In genomic region chr16:32682194-32682593, GRCm38 (mm10) we compare ENCODE assay signal across 8 mouse cellular contexts. TPM values are rescaled to one million over a fixed set of nuclear protein-coding genes. Genes with fewer than 3 reads are reported as not detected.
DNase-seq lines count a peak whose midpoint lies in the region; ATAC-seq and TF ChIP-seq lines count a peak whose summit lies in the region.
"Had no signal": no experiment of that assay in that cellular context is flagged by ENCODE, and none has a peak within 500 bp of the region (broad histone marks: within the 10 kb centered on the region; RNA-seq: fewer than 3 reads in every experiment).

No protein-coding gene starts in this region.

- no peaks in the 10 kb centered on the region for H3K79me2 ChIP-seq in liver, adult 2 months (ENCODE audit: control insufficient read depth, insufficient read depth, low read length)

- peak; percentile 69 for ATAC-seq in common myeloid progenitor, adult 5-6 weeks (replicated peaks; ENCODE audit: low read depth, poor library complexity, severe bottlenecking)

- no peaks in the 10 kb centered on the region for H3K4me1 ChIP-seq in spleen, adult 2 months (ENCODE audit: control insufficient read depth, insufficient read depth, insufficient read length)
- peaks cover 5% of the 10 kb centered on the region for H3K4me1 ChIP-seq in liver, adult 2 months (ENCODE audit: control insufficient read depth, insufficient read depth, low read length)
- peaks cover 6% of the 10 kb centered on the region; the same call in 1 of the 2 replicates for H3K4me1 ChIP-seq in olfactory bulb, adult 2 months (ENCODE audit: control insufficient read depth, insufficient read depth, low read length)

- H3K4me3 ChIP-seq in spleen, adult 2 months (ENCODE audit: extremely low read depth, insufficient read depth, insufficient read length) = no peak overlapping the region
- H3K4me3 ChIP-seq in liver, adult 2 months (ENCODE audit: insufficient read depth, low read depth, low read length) = no peak overlapping the region
- H3K4me3 ChIP-seq in olfactory bulb, adult 2 months (ENCODE audit: insufficient read depth, low read depth, low read length) = no peak overlapping the region
- H3K4me3 ChIP-seq: heart, embryonic 13.5 days had no signal

- peak; percentile 66; the same call in 1 of the 2 replicates for TF ChIP-seq CTCF in spleen, adult 2 months (IDR thresholded peaks at IDR 0.05; ENCODE audit: extremely low read depth, insufficient read depth, insufficient read length, insufficient replicate concordance)
- TF ChIP-seq CTCF in liver, adult 2 months (IDR thresholded peaks at IDR 0.05; ENCODE audit: low read depth, low read length) = peak; percentile 73
- TF ChIP-seq CTCF in olfactory bulb, adult 2 months (IDR thresholded peaks at IDR 0.05; ENCODE audit: insufficient read depth, low read depth, low read length) = 0 out of 2 replicates have a peak, but pooled peaks have one; percentile 20

- no peak for TF ChIP-seq POLR2A in spleen, adult 2 months (IDR thresholded peaks at IDR 0.05; ENCODE audit: low read depth, low read length)
- no peak for TF ChIP-seq POLR2A in liver, adult 2 months (IDR thresholded peaks at IDR 0.05; ENCODE audit: extremely low read depth, insufficient read depth, low read length)
- no peak for TF ChIP-seq POLR2A in olfactory bulb, adult 2 months (IDR thresholded peaks at IDR 0.05; ENCODE audit: insufficient read depth, low read depth, low read length)

- intact Hi-C loops in heart, postnatal 36 days (cut with DNase I) = loop anchor here (1.0 kb wide), 2 partner anchors 23 to 174 kb away; no protein-coding TSS in a partner anchor

- peak; percentile 39 to 65 for DNase-seq in spleen, adult 2 months (ENCODE audit: low read depth in 1 of 2, low spot score in 2 of 2)
- no peak for DNase-seq in spleen, adult 12 weeks (ENCODE audit: low spot score)
- DNase-seq in ZHBTc4 (ENCODE audit: low read depth, low spot score) = peak; percentile 90
- DNase-seq in heart, postnatal 36 days = peak; percentile 78 to 79
- DNase-seq in liver, adult 2 months (ENCODE audit: extremely low read depth, low read depth, low spot score) = peak; percentile 64

- 29% methylated on average over 5 of the region's 5 CpGs for WGBS in spleen, adult 2 months
- WGBS in liver, adult 2 months = 18% methylated on average over 5 of the region's 5 CpGs
- WGBS in olfactory bulb, adult 2 months = 30% methylated on average over 5 of the region's 5 CpGs

- H3K27me3 ChIP-seq in spleen, adult 2 months (ENCODE audit: control insufficient read depth, insufficient read depth, low read length) = no peaks in the 10 kb centered on the region
- no peaks in the 10 kb centered on the region for H3K27me3 ChIP-seq in liver, adult 2 months (ENCODE audit: control insufficient read depth, insufficient read depth, low read length)
- H3K27me3 ChIP-seq: heart, embryonic 13.5 days had no signal

- H3K36me3 ChIP-seq in spleen, adult 2 months (ENCODE audit: control insufficient read depth, insufficient read depth, low read length) = peaks cover 27% of the 10 kb centered on the region
- peaks cover 2% of the 10 kb centered on the region; the same call in 1 of the 2 replicates for H3K36me3 ChIP-seq in liver, adult 2 months (ENCODE audit: control insufficient read depth, insufficient read depth, low read length)

- H3K27ac ChIP-seq in spleen, adult 2 months (ENCODE audit: insufficient read depth, low read length) = no peak overlapping the region
- no peak overlapping the region for H3K27ac ChIP-seq in liver, adult 2 months (replicated peaks; ENCODE audit: insufficient read depth, low read depth, low read length)
- H3K27ac ChIP-seq in olfactory bulb, adult 2 months (ENCODE audit: insufficient read depth, low read depth, low read length) = no peak overlapping the region
- H3K27ac ChIP-seq: heart, embryonic 13.5 days had no signal

- no peak overlapping the region for H3K9ac ChIP-seq in liver, adult 2 months (ENCODE audit: low read depth, low read length)
- H3K9ac ChIP-seq: heart, embryonic 13.5 days had no signal

RNA-seq across cellular contexts. Expression of gene Tnk2, which starts 38.5 kb away (rescaled TPM):
- 109 and 137 TPM in 2 replicates for polyA plus RNA-seq in spleen, adult 2 months (2012; rRNA removed)
- total RNA-seq in common myeloid progenitor, adult 5-6 weeks (2017) = 11.7 and 13.4 TPM in 2 replicates
- 10 to 100 TPM; 18.0 to 19.8 TPM for total RNA-seq in heart, postnatal 36 days (2021)
- 1.9 and 4.9 TPM in 2 replicates for total RNA-seq in liver, adult 2 months (2014; rRNA removed)
- polyA plus RNA-seq in liver, adult 2 months (2012; rRNA removed) = 33.4 and 35.7 TPM in 2 replicates
- polyA plus RNA-seq in olfactory bulb, adult 2 months (2012; ENCODE audit: insufficient read depth, insufficient read length, low replicate concordance, missing spikeins) = not detected in 2 replicates

RNA-seq across cellular contexts. Expression of gene Muc4, which starts 53.5 kb away (rescaled TPM):
- 0.06 and 0.07 TPM in 2 replicates for polyA plus RNA-seq in spleen, adult 2 months (2012; rRNA removed)
- total RNA-seq in common myeloid progenitor, adult 5-6 weeks (2017) = not detected in 2 replicates
- under 1 TPM; 0.06 to 0.57 TPM for total RNA-seq in heart, postnatal 36 days (2021)
- total RNA-seq in liver, adult 2 months (2014; rRNA removed) = 0.18 TPM in 1 of 2 replicates, not detected in the other
- polyA plus RNA-seq in liver, adult 2 months (2012; rRNA removed) = 0.02 TPM in 2 replicates
- polyA plus RNA-seq in olfactory bulb, adult 2 months (2012; ENCODE audit: insufficient read depth, insufficient read length, low replicate concordance, missing spikeins) = not detected in 2 replicates

Comparison
In these comparisons a context has a peak if more than half of its experiments do, and no peak if none do; other contexts are left out.
1. CTCF ChIP-seq: peak in every context shown above with its lines; median percentile 73 in liver, adult 2 months; 66 in spleen, adult 2 months; 20 in olfactory bulb, adult 2 months.